Mouse (Mus musculus) left cerebral cortex, adult 9 months (tissue): ENCODE measurements at regions not wholly inside any gene's neighbourhood (a gene's known extent, or its start where the extent isn't known, plus 50 kb on each side); places are given as distances from the start of the nearest gene placed in this dataset.

ENCODE experiments used
- DNase-seq, 2 experiments: peaks; one replicate each; pipeline ENCODE4 v3.0.0; 2022; ENCODE audit warnings: low spot score in 2 of 2

DNA sequence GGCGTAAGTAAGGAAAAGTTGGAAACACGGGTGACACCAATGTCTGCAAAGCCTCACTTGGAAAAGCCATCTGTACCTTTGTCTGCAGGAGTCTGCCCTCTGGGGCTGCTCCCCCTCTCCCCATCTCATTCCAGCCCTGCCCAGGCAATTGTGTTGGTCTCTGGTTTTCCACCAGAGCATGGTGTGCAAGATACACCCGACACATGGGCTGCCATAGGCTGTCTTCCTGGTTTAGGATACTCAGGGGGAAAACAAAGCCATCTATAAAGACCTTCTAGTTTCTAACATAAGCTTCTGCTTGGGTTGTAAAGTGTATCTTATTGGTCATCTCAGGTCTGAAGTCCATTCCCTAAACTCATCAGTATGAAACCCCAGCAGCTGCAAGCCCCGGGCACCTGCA is 270.1 kb upstream of the 1700056E22Rik start:
- DNase-seq, result no peak

DNA sequence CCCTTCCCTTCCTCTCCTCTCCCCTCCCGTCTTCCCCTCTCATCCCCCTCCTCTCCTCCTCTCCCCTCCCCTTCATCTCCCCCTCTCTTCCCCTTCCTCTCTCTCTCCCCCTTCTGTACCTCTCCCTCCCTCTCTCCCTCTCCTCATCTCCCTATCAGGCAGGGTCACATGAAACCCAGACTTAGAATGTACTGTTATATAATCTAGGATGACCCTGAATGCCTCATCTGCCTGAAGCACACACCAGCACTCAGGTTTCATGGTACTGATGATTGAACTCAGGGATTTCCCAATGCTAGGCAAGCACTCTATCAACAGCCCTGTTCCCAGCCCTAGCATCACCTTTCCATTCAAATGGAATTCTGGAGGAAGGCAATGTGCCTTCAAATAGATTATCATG is 264.6 kb upstream of the 1700056E22Rik start:
- no peak for DNase-seq

DNA sequence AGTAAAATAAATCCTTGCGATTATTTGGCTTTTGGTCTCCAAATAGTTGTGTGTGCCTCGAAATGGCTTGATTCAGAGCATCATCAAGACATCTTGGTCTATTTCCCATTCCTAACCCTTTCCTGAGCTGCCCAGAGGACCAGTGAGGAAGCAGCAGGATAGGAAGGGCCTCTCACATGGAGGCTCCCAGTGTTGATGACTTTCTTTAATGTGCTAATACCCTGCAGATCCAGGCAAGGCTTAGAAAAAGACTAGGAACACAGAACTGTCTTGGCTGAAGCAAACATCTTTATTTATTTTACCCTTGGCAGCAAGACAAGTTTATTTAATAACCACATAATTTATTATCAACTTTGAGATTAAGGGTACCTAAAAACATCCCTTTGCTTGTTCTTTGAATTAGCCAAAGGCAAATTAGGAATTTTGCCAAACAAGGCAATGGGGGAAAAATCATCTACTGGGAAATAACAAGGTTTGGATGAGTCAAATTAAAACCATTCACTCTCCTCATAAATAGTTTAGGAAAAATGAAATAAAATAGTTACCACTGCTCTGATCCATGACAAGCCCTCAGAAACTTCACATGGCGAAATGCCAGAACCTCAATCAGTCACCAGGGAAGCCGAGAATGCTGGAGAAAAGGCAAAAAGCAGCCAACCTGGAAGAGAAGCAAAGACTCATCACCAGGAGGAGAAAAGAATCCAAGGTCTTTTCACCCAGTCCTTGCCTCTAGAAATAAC is 263.1 kb upstream of the 1700056E22Rik start:
- DNase-seq, result no peak

GRCm38 (mm10) chr1:184291129-184291528 is 257.0 kb upstream of the 1700056E22Rik start:
- DNase-seq, result no peak

DNA sequence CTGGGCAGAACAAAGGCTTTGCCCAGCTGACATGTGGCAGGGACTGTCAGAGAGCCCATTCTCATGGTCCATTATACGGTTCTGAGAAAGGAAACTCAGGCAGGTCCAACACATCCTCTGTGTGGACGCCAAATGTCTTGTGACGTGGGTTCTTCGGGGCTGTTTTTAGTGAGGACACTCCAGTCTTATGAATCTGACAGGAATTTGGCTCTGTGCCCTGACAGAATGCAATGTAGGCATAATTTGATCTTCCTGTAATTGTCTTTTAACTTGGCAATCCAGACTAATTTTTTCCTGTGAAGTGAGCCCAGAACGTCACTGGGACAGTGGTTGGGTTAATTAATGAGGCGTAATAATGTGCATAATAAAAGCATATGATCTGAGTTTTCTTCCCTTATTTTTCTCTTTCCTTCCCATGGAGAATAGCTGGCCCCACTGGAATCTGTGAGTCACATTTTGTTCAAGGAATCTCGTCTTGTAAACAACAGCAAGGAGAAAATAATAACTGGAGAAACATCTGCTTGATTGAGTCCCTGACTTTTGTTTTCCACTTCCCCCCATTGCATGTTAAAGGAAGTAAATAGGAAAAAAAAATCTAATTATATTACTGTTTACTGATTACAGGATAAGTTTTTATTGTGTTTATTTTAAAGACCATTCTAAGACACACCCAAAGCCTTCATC is 255.8 kb upstream of the 1700056E22Rik start:
- DNase-seq, result no peak

DNA sequence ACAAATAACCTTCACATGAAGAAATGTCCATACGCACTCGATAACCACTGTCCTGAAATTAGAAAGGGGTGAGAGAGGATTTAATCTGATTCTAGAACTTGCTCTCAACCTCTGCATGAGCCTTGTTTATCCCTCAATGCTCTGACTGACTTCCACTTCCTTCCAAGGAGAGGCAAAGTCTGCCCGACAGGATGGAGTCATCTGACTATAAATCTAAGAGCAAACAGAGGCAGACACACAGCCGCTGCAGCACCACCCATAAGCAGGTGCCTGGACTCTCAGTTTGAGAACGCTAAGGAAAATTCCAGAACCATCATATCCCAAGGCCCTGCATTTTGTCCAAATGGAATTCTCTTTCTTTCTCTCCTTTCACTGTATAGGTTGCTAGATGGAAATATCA is 247.7 kb upstream of the 1700056E22Rik start:
- no peak for DNase-seq

GRCm38 (mm10) chr1:184279263-184279662 is 245.2 kb upstream of the 1700056E22Rik start:
- no peak for DNase-seq

DNA sequence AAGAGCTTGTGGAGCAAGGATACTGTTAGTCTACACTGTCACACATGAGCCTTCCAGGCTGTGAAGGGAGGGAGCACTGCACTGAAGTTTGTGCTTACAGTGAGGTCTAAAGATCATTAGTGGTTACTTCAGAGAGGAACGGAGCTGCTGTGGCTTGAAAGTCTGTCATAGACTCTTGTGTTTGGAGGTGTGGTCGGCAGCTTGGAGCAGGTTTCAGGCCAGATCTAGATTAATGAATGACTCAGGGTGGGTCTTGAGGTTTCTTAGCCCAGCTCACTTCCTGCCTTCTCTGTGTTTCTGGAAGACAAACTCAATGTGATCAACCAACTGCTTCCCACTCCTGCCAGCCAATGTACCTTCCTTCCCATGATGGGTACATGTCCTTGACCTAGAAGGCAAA is 242.9 kb upstream of the 1700056E22Rik start:
- DNase-seq, result no peak

GRCm38 (mm10) chr1:184275877-184276276 is 241.8 kb upstream of the 1700056E22Rik start:
- DNase-seq, result no peak

GRCm38 (mm10) chr1:184275396-184275795 is 241.3 kb upstream of the 1700056E22Rik start:
- DNase-seq, result no peak

GRCm38 (mm10) chr1:184274704-184275103 is 240.6 kb upstream of the 1700056E22Rik start:
- DNase-seq, result no peak

DNA sequence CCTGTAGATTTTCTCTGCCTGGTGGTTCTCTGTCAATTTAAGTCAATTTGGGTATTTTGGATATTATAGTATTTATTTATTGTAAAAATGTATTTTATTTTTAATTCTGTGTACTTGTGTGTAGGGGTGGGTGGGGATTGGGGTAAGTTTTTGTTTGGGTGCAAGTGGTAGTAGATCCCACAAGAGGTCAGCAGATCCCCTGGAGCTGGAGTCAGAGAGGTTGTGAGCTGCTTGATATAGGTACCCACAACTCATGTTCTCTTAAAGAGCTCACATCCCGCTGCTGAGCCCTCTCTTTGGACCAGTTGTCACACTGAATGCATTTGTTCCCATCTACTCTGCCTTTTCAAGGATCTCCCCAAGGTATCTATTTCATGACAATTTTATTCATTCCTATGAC is 239.6 kb upstream of the 1700056E22Rik start:
- DNase-seq, result no peak

DNA sequence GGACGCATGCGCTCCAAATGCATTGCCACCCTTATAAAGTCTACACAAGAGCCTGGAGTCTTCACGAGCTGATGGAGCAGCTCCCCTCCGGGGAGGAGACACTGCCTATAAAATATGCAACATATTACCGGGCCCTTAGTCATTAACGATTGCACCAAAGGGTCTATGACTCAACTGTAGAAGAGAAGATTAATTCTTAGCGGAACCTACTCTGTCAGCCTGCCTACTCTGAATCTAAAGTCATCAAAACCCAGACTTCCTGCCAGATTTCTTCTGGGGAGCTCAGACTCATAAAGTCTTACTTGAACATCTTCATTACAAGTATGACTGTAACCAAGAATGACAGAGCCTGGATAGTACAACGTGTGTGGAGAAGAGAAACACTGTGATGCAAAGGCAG is 237.2 kb upstream of the 1700056E22Rik start:
- no peak for DNase-seq

DNA sequence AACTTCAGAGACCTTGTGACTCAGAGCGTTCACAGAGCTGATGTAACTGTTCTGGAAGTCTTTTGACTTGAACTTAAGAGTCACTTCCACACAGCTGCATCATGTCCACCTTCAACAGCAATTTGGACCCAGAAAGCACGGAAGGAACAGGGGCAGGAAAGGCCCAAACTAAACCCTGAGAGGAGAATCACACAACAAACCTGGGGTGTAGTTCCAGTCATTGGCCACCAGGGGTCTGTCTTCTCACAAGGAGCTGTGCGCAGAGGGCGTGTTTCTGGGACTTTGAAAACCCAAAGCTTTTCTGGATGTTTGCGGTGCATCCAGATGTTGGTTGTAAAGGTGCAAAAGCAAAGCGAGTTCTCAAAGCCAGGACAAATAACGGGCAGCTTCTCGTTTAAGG is 231.9 kb upstream of the 1700056E22Rik start:
- DNase-seq, result peak in 1 of 2 experiments; percentile 66

DNA sequence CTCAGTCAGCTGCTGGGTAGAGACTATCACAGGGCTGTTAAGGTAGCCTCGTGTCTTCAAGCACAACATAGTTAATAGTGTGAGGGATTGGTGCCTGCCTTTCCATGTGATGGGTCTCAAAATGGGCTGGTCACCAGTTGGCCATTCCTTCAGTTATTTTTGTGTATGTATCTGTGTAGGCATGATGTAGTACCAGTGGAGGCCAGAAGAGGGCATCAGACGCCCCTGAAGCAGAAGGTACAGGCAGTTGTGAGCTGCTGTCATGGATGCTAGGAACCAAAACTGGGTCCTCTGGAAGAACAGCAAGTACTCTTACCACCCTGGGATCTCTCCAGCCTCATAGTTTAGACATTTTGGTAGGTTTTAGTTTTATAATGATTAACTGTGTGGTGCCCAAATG is 228.9 kb upstream of the 1700056E22Rik start:
- DNase-seq, result no peak

DNA sequence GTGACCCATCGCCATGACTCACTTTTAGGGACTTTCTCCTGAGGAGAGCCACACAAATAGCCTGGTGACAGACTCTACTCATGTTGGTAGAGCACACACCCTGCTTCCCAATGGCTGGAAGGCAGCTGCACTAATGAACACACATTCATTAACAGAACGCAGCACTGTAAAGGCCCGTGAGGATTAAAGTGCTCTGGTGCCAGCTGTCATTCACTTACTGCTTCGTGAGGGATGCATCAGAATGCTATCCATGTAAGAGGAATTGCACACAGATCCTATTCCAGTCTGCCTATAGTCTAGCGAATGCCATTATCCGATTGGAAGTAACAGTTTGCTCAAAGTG is 227.3 kb upstream of the 1700056E22Rik start:
- no peak for DNase-seq

DNA sequence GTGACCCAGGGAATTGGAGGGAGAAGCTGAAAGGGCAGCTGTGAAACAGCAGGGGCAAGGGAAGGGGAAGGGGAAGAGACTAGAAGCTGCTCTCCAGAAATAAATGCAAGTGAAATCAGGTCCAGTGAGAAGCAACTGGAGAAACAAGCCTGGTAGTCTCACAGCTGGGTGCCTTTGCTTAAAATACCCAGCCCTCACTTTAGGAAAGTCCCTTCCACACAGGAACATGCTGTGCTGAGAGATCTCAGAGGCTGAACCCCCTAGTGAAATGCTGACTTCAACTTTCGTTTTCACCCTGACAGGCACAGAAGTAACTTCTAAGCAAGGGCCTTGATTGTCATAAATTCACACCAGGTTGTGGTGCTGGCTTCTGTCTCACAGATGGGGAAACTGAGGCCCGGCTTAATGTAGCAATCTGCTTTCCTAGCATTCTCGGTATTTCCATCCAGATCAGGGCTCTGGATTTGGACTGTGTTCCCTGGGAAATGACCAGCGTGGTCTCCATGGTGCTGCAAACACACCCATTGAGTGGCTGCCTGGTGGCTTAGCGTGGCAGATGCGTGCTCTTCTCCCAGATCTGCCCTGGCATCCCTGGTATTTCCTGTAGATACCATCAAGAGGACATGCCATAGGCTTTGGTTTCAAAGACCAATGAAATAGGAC is 226.8 kb upstream of the 1700056E22Rik start:
- peak; percentile 3 to 16 for DNase-seq

DNA sequence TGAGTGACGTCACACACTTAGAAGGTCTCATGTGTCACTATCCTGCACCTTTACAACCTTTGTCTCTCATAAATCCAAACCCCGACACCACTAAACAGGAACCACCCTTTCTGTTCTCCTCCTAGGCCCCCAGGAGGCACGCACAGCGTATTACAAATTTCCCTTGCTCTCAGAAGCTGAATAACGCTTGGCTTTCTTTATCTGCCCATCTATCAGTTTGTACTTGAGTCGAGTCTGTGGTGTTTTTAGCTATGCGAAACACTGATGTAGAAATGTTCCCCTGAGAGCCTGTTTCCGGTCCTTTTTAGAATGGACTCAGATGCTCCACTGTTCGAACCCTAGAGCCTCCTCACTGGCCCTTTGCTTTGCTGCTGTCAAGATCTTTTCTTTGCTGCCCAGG is 225.8 kb upstream of the 1700056E22Rik start:
- no peak for DNase-seq

GRCm38 (mm10) chr1:184257356-184257755 is 223.3 kb upstream of the 1700056E22Rik start:
- no peak for DNase-seq

- no peak for DNase-seq
Observed at GRCm38 (mm10) chr1:184254951-184255350, 220.8 kb upstream of the 1700056E22Rik start.

DNA sequence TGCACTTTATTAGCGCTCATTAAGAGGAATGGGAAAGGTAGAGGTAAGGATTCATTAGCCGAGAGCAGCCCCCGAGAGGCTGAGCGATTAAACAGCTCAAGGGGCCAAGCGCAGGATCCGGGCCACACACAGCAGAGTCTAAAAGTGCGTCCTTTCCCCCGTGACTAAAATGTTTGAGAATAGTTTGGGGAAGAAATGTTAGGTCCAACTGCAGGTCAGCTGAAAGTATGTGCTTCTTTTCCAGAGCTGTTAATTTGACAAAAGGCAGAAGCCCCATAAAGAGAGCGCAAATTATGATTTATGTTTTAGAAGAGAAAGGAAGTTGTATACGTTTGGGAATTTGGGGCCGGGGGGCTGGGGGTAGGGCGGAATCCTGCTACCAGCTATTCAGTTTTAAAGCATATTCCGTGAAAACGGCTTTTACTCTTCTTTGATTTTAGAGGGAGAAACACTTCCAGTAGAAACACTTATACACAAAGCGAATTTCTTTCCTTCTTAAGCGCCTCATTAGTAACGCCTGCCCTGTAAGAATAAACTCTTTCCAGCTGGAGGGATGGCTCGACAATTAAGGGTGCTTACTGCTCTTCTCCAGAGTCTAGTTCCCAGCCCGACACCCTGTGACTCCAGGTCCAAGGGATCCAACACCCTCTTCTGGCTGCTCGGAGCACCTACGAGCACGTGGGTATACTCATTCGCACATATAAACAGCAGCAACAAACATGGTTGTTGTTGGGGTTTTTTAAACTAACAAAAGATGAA is 210.8 kb upstream of the 1700056E22Rik start:
- no peak for DNase-seq

DNA sequence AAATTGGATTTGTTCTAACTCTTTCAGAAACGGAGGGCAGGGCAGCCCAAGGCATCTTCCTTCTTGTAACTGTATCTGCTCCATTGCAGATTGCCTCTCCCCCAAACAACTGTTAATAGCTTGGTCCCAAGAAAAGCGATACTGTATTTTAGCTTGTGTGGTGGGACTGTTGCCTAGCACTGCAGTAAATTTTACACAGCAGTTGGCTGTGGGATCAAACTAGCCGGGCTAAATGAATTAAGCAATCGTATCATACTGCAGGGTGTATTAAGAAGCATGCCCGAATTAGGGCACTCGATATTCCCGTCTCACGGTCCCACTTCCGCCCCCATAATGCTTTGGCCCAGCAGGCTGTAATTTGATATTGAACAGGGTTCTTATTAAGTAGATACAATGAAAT is 210.2 kb upstream of the 1700056E22Rik start:
- DNase-seq, result no peak
